Mouse (Mus musculus) lung, embryonic 15.5 days (tissue): ENCODE measurements around the gene Pcid2. TPM values are rescaled to one million over a fixed set of nuclear protein-coding genes. Genes with fewer than 3 reads are reported as not detected.

Experiments
- ATAC-seq: fragments of 200-750 bp; cut with Nextera tagmentation; 2 replicates; pipeline ENCODE4 v1.8.0; 2017; ENCODE audit warnings: moderate number of reproducible peaks, borderline replicate concordance; ENCODE audit not compliant: low FRiP score, low TSS enrichment; ENCODE audit errors: extremely low read depth
- H3K27ac ChIP-seq: fragments of 300-500 bp; sonication (generic); 2 replicates; pipeline ENCODE4 v1.5.1; 2015; ENCODE audit warnings: moderate library complexity, mild to moderate bottlenecking, inconsistent platforms
- H3K27me3 ChIP-seq: fragments of 300-500 bp; sonication (generic); 2 replicates; pipeline ENCODE4 v1.6.1; 2015; ENCODE audit warnings: inconsistent platforms
- H3K36me3 ChIP-seq: fragments of 300-500 bp; sonication (generic); 2 replicates; pipeline ENCODE4 v1.6.1; 2015; ENCODE audit warnings: inconsistent platforms
- H3K4me1 ChIP-seq: fragments of 300-500 bp; sonication (generic); 2 replicates; pipeline ENCODE4 v1.6.1; 2015; ENCODE audit warnings: inconsistent platforms
- H3K4me2 ChIP-seq: fragments of 300-500 bp; sonication (generic); 2 replicates; pipeline ENCODE4 v1.6.1; 2015; ENCODE audit warnings: inconsistent platforms, mild to moderate bottlenecking, moderate library complexity
- H3K4me3 ChIP-seq: fragments of 300-500 bp; sonication (generic); 2 replicates; pipeline ENCODE4 v1.5.1; 2015; ENCODE audit warnings: mild to moderate bottlenecking, inconsistent platforms
- H3K9ac ChIP-seq: fragments of 300-500 bp; sonication (generic); 2 replicates; pipeline ENCODE4 v1.6.1; 2015; ENCODE audit warnings: inconsistent platforms
- H3K9me3 ChIP-seq: fragments of 300-500 bp; sonication (generic); 2 replicates; pipeline ENCODE4 v1.6.1; 2016; ENCODE audit warnings: inconsistent platforms
- WGBS: fragments of 180-500 bp; shearing (Covaris S2); methylation state at CpG from one replicate; pipeline ENCODE4 v1.1.7; 2015; 5-methylcytosine and 5-hydroxymethylcytosine counted together
- polyA plus RNA-seq: library from polyadenylated mRNA; unstranded; fragments of >200 nt; fragmentation: Nextera tagmentation; extraction: Ambion mirVana; gene quantifications from 2 replicates; pipeline ENCODE4 v1.2.1, GENCODE M21; 2015

Gene Pcid2
- polyA plus RNA-seq, 1 experiment from 2014 or later: 40.6 TPM

- no peak overlapping the region for H3K27ac ChIP-seq
- H3K9me3 ChIP-seq: no peaks in the 10 kb centered on the region
- no peak overlapping the region for H3K4me3 ChIP-seq
- H3K36me3 ChIP-seq: peaks cover 53% of the 10 kb centered on the region
- no peaks in the 10 kb centered on the region for H3K4me1 ChIP-seq
- no peak overlapping the region for H3K9ac ChIP-seq
- no peak for ATAC-seq
- no peaks in the 10 kb centered on the region for H3K27me3 ChIP-seq
- 91% methylated on average over 8 of the region's 8 CpGs for WGBS
- no peak overlapping the region for H3K4me2 ChIP-seq
These were observed 30.2 kb downstream of the Pcid2 start for GRCm38 (mm10) chr8:13075044-13075443.

DNA sequence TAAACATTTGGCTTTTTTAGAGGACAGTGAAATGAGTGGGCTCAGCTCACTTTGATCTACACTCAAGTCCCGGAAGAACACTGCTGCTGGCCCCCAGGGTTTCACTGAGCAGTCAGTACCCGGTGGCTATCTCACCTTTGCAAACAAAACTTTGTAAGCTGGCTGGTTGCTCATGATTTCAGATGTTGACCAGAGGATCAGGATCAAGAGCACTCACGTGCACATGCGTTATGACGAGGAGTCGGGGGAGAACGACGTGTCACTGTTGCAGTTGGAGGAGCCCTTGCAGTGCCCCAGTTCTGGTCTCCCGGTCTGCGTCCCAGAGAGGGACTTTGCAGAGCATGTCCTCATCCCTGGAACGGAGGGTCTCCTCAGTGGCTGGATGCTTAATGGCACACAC lies 32.0 kb downstream of the Pcid2 start:
- no peaks in the 10 kb centered on the region for H3K27me3 ChIP-seq
- no peak overlapping the region for H3K27ac ChIP-seq
- no peak for ATAC-seq
- no peak overlapping the region for H3K4me2 ChIP-seq
- H3K36me3 ChIP-seq: peaks cover 35% of the 10 kb centered on the region
- H3K4me3 ChIP-seq: no peak overlapping the region
- H3K9me3 ChIP-seq: no peaks in the 10 kb centered on the region
- H3K4me1 ChIP-seq: no peaks in the 10 kb centered on the region
- 65% methylated on average over 11 of the region's 11 CpGs for WGBS
- no peak overlapping the region for H3K9ac ChIP-seq

DNA sequence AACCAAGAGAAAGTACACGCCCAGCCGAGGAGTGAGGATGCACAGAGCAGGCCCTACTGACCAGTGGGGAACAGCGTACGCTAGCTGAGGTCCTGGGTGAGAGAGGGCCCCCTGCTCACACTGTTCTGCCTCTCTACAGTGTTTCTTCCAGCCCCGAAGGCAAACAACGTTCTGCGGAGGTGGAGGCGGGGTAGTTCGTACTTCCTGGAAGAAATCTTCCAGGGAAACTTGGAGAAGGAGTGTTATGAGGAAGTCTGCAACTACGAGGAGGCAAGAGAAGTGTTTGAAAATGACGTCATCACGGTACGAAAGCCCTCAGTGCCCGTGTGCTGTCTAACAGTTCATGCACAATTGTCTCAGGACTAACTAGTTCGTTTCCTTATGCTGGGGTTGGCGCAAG lies 42.1 kb downstream of the Pcid2 start:
- no peaks in the 10 kb centered on the region for H3K9me3 ChIP-seq
- H3K9ac ChIP-seq: no peak overlapping the region
- H3K36me3 ChIP-seq: no peaks in the 10 kb centered on the region
- H3K27me3 ChIP-seq: no peaks in the 10 kb centered on the region
- H3K4me2 ChIP-seq: no peak overlapping the region
- 49% methylated on average over 16 of the region's 16 CpGs for WGBS
- H3K4me1 ChIP-seq: no peaks in the 10 kb centered on the region
- ATAC-seq: no peak
- H3K27ac ChIP-seq: no peak overlapping the region
- no peak overlapping the region for H3K4me3 ChIP-seq

GRCm38 (mm10) chr8:13060441-13061150 lies 44.7 kb downstream of the Pcid2 start, which contains the start of gene Proz:
Proz (plus strand) TSS chr8:13060914.
- Histone ChIP-seq H3K4me1 (no peaks in the 10 kb centered on the region), H3K27ac (no peak within 1 kb of the TSS), H3K9me3 (no peaks in the 10 kb centered on the region), H3K36me3 (no peaks in the 10 kb centered on the region), H3K9ac (no peak within 1 kb of the TSS), H3K4me3 (no peak within 1 kb of the TSS), H3K27me3 (no peaks in the 10 kb centered on the region), H3K4me2 (no peak within 1 kb of the TSS)
- 73% methylated on average over 17 of the region's 17 CpGs for whole genome bisulfite sequencing
- no peak for ATAC-seq

DNA sequence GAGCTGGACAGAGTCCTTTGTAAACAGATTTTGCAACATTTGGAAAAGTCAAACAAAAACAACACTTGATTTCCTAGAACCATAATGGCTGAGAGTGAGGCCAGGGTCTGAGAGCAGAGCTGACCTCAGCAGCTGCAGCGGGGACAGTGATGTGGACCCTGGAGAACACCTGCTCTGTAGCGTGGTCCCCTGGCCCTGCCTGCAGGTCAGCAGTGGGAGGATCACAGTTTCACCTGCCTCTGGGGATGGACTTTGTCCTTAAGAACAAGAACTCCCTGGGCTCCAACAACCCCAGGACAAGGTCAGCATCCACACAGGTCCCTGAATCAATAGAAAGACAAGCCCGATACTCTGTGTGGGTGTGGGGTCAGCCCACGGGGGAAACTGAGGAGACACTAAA lies 47.9 kb downstream of the Pcid2 start:
- no peak overlapping the region for H3K4me3 ChIP-seq

GRCm38 (mm10) chr8:13050550-13050949 lies 54.7 kb downstream of the Pcid2 start:
- 76% methylated on average over 10 of the region's 10 CpGs for WGBS
- no peak overlapping the region for H3K4me2 ChIP-seq
- no peaks in the 10 kb centered on the region for H3K27me3 ChIP-seq
- H3K36me3 ChIP-seq: no peaks in the 10 kb centered on the region
- no peak overlapping the region for H3K9ac ChIP-seq
- no peak overlapping the region for H3K4me3 ChIP-seq
- no peaks in the 10 kb centered on the region for H3K9me3 ChIP-seq
- no peak for ATAC-seq
- no peak overlapping the region for H3K27ac ChIP-seq
- H3K4me1 ChIP-seq: no peaks in the 10 kb centered on the region

More for the DNA sequence above, 47.9 kb downstream of the Pcid2 start:
- no peak for ATAC-seq
- Histone ChIP-seq H3K9me3 (no peaks in the 10 kb centered on the region), H3K9ac (no peak overlapping the region), H3K4me1 (no peaks in the 10 kb centered on the region), H3K4me2 (no peak overlapping the region), H3K27ac (no peak overlapping the region), H3K36me3 (no peaks in the 10 kb centered on the region), H3K27me3 (no peaks in the 10 kb centered on the region)
- WGBS: 82% methylated on average over 4 of the region's 4 CpGs

GRCm38 (mm10) chr8:13047652-13048051 lies 57.6 kb downstream of the Pcid2 start:
- 59% methylated on average over 5 of the region's 5 CpGs for WGBS
- no peak for ATAC-seq

GRCm38 (mm10) chr8:13041459-13041858 lies 63.8 kb downstream of the Pcid2 start:
- Histone ChIP-seq H3K36me3 (no peaks in the 10 kb centered on the region), H3K4me3 (no peak overlapping the region), H3K27ac (no peak overlapping the region), H3K9ac (no peak overlapping the region), H3K4me1 (no peaks in the 10 kb centered on the region), H3K9me3 (no peaks in the 10 kb centered on the region), H3K27me3 (no peaks in the 10 kb centered on the region), H3K4me2 (no peak overlapping the region)
- no peak for ATAC-seq
- 74% methylated on average over 4 of the region's 4 CpGs for WGBS

More at GRCm38 (mm10) chr8:13047652-13048051, 57.6 kb downstream of the Pcid2 start:
- Histone ChIP-seq H3K4me2 (no peak overlapping the region), H3K9ac (no peak overlapping the region), H3K9me3 (no peaks in the 10 kb centered on the region), H3K36me3 (no peaks in the 10 kb centered on the region), H3K27ac (no peak overlapping the region), H3K27me3 (no peaks in the 10 kb centered on the region), H3K4me3 (no peak overlapping the region), H3K4me1 (no peaks in the 10 kb centered on the region)

GRCm38 (mm10) chr8:13039054-13039453 lies 66.2 kb downstream of the Pcid2 start:
- H3K27me3 ChIP-seq: no peaks in the 10 kb centered on the region
- H3K4me1 ChIP-seq: no peaks in the 10 kb centered on the region
- no peaks in the 10 kb centered on the region for H3K9me3 ChIP-seq
- 68% methylated on average over 6 of the region's 6 CpGs for WGBS
- no peak overlapping the region for H3K27ac ChIP-seq
- no peak overlapping the region for H3K4me3 ChIP-seq
- no peak overlapping the region for H3K4me2 ChIP-seq
- H3K9ac ChIP-seq: no peak overlapping the region
- no peak for ATAC-seq
- H3K36me3 ChIP-seq: no peaks in the 10 kb centered on the region

GRCm38 (mm10) chr8:13037569-13037968 lies 67.7 kb downstream of the Pcid2 start:
- H3K27ac ChIP-seq: no peak overlapping the region
- H3K36me3 ChIP-seq: no peaks in the 10 kb centered on the region
- no peak overlapping the region for H3K4me2 ChIP-seq
- no peak for ATAC-seq
- H3K27me3 ChIP-seq: no peaks in the 10 kb centered on the region
- 29% methylated on average over 5 of the region's 5 CpGs for WGBS
- no peaks in the 10 kb centered on the region for H3K4me1 ChIP-seq
- H3K9me3 ChIP-seq: no peaks in the 10 kb centered on the region
- no peak overlapping the region for H3K9ac ChIP-seq
- H3K4me3 ChIP-seq: no peak overlapping the region

GRCm38 (mm10) chr8:13037015-13037414 lies 68.2 kb downstream of the Pcid2 start, which contains the start of gene F10:
F10 (plus strand) TSS chr8:13037308.
- no peak within 1 kb of the TSS for H3K9ac ChIP-seq
- ATAC-seq: no peak
- WGBS: 68% methylated on average over 7 of the region's 7 CpGs
- no peak within 1 kb of the TSS for H3K4me2 ChIP-seq
- H3K9me3 ChIP-seq: no peaks in the 10 kb centered on the region
- H3K4me3 ChIP-seq: no peak within 1 kb of the TSS
- no peaks in the 10 kb centered on the region for H3K4me1 ChIP-seq
- H3K27ac ChIP-seq: no peak within 1 kb of the TSS
- no peaks in the 10 kb centered on the region for H3K27me3 ChIP-seq
- no peaks in the 10 kb centered on the region for H3K36me3 ChIP-seq

DNA sequence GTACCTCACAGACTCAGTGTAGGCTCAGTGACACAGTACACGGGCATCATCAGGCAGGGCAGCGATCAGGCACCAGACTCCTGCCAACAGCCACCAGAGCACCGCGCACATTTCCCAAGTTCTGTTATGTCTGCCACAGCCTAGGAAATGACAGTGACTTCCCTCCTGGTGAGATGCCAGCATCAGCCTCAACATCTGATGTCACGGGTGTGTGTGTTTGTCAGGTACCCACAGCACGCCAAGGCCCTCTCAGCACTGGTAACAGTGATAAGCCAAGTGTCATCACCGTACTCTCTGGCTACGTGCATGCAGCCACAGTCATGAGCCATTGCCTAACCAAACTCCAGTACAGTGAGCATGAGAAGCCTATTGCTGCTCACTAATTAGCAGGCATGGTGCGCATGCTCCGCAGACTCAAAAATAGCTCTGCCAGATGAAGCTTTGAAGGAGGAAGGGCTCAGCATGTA lies 68.9 kb downstream of the Pcid2 start:
- ATAC-seq: no peak
- no peak overlapping the region for H3K27ac ChIP-seq
- whole genome bisulfite sequencing: 75% methylated on average over 10 of the region's 10 CpGs
- no peak overlapping the region for H3K9ac ChIP-seq
- H3K4me1 ChIP-seq: no peaks in the 10 kb centered on the region
- no peak overlapping the region for H3K4me2 ChIP-seq
- no peak overlapping the region for H3K4me3 ChIP-seq
- H3K9me3 ChIP-seq: no peaks in the 10 kb centered on the region
- H3K27me3 ChIP-seq: no peaks in the 10 kb centered on the region
- no peaks in the 10 kb centered on the region for H3K36me3 ChIP-seq
